Mouse (Mus musculus) embryonic facial prominence, embryonic 11.5 days (tissue): Measurements from ENCODE around the gene Ap1ar. TPM values are rescaled to one million over a fixed set of nuclear protein-coding genes. Genes with fewer than 3 reads are reported as not detected.
A peak's percentile ranks its signal among the peaks of the same experiment; 100 is the strongest.

Experiments used
- ATAC-seq: fragments of 200-750 bp; cut with Nextera tagmentation; replicated peaks from 2 replicates; pipeline ENCODE4 v1.8.0; 2017; ENCODE audit warnings: low read depth; ENCODE audit not compliant: insufficient number of reproducible peaks, low FRiP score, low TSS enrichment
- DNase-seq: peaks from one replicate; pipeline ENCODE4 v3.0.0-alpha.2; 2015; ENCODE audit warnings: low spot score
- H3K27ac ChIP-seq: fragments of 300-500 bp; sonication (generic); replicated peaks from 2 replicates; pipeline ENCODE4 v1.5.1; 2014; ENCODE audit warnings: mild to moderate bottlenecking, low read depth, low read length, control low read depth
- H3K27me3 ChIP-seq: fragments of 300-500 bp; sonication (generic); 2 replicates; pipeline ENCODE4 v1.6.1; 2014; ENCODE audit warnings: mild to moderate bottlenecking, low read length, moderate library complexity, mixed read lengths; ENCODE audit not compliant: control insufficient read depth, insufficient read depth
- H3K36me3 ChIP-seq: fragments of 300-500 bp; sonication (generic); replicated peaks from 2 replicates; pipeline ENCODE4 v1.6.1; 2014; ENCODE audit warnings: low read depth, mild to moderate bottlenecking, low read length, moderate library complexity, mixed read lengths; ENCODE audit not compliant: control insufficient read depth, insufficient read depth
- H3K4me1 ChIP-seq: fragments of 300-500 bp; sonication (generic); 2 replicates; pipeline ENCODE4 v1.6.1; 2014; ENCODE audit warnings: low read length, mixed read lengths; ENCODE audit not compliant: control insufficient read depth, insufficient read depth
- H3K4me2 ChIP-seq: fragments of 300-500 bp; sonication (generic); 2 replicates; pipeline ENCODE4 v1.6.1; 2014; ENCODE audit warnings: low read depth, mild to moderate bottlenecking, control low read depth, low read length, moderate library complexity
- H3K4me3 ChIP-seq: fragments of 300-500 bp; sonication (generic); 2 replicates; pipeline ENCODE4 v1.5.1; 2014; ENCODE audit warnings: low read depth, low read length, control low read depth
- H3K9ac ChIP-seq: fragments of 300-500 bp; sonication (generic); replicated peaks from 2 replicates; pipeline ENCODE4 v1.6.1; 2014; ENCODE audit warnings: mild to moderate bottlenecking, control low read depth, low read length
- H3K9me3 ChIP-seq: fragments of 300-500 bp; sonication (generic); replicated peaks from 2 replicates; pipeline ENCODE4 v1.6.1; 2016; ENCODE audit warnings: mild to moderate bottlenecking, low read length, inconsistent platforms, mixed read lengths; ENCODE audit not compliant: control insufficient read depth
- WGBS: fragments of 180-500 bp; shearing (Covaris S2); extraction: QIAGEN DNeasy Blood & Tissue Kit; methylation state at CpG from one replicate; pipeline ENCODE4 v1.1.7; 2014; 5-methylcytosine and 5-hydroxymethylcytosine counted together
- polyA plus RNA-seq: library from polyadenylated mRNA; unstranded; fragments of >200 nt; fragmentation: Nextera tagmentation; extraction: Ambion mirVana; gene quantifications from 2 replicates; pipeline ENCODE4 v1.2.1, GENCODE M21; 2014

Gene Ap1ar
- polyA plus RNA-seq, 1 experiment from 2014 or later: 66.9 TPM

GRCm38 (mm10) chr3:127804439-127804838 is 32.9 kb downstream of the Ap1ar start:
- Histone ChIP-seq H3K36me3 (no peaks in the 10 kb centered on the region), H3K27me3 (no peaks in the 10 kb centered on the region), H3K27ac (no peak overlapping the region), H3K4me1 (no peaks in the 10 kb centered on the region), H3K9me3 (no peaks in the 10 kb centered on the region), H3K9ac (no peak overlapping the region), H3K4me3 (no peak overlapping the region), H3K4me2 (no peak overlapping the region)
- ATAC-seq: no peak
- DNase-seq: no peak
- 87% methylated on average over 4 of the region's 4 CpGs for WGBS

- Histone ChIP-seq H3K9me3 (no peaks in the 10 kb centered on the region), H3K4me1 (no peaks in the 10 kb centered on the region), H3K4me2 (no peak overlapping the region), H3K9ac (no peak overlapping the region), H3K27me3 (no peaks in the 10 kb centered on the region), H3K27ac (no peak overlapping the region), H3K4me3 (no peak overlapping the region), H3K36me3 (no peaks in the 10 kb centered on the region)
- 60% methylated on average over 8 of the region's 8 CpGs for WGBS
- ATAC-seq (no peak), DNase-seq (no peak)
Measured at GRCm38 (mm10) chr3:127802814-127803213, 34.5 kb downstream of the Ap1ar start.

- no peak for DNase-seq
- H3K9ac ChIP-seq: no peak overlapping the region
- H3K27ac ChIP-seq: no peak overlapping the region
- WGBS: 91% methylated on average over 8 of the region's 8 CpGs
- H3K4me3 ChIP-seq: no peak overlapping the region
- H3K4me1 ChIP-seq: no peaks in the 10 kb centered on the region
- H3K4me2 ChIP-seq: no peak overlapping the region
- H3K27me3 ChIP-seq: no peaks in the 10 kb centered on the region
- H3K9me3 ChIP-seq: no peaks in the 10 kb centered on the region
- no peaks in the 10 kb centered on the region for H3K36me3 ChIP-seq
- no peak for ATAC-seq
Measured at GRCm38 (mm10) chr3:127801162-127801561, 36.2 kb downstream of the Ap1ar start.

- WGBS: 95% methylated on average over 7 of the region's 7 CpGs
Measured at GRCm38 (mm10) chr3:127796271-127796670, 41.1 kb downstream of the Ap1ar start.

GRCm38 (mm10) chr3:127795762-127796161 is 41.6 kb downstream of the Ap1ar start:
- ATAC-seq: no peak
- 94% methylated on average over 3 of the region's 3 CpGs for WGBS
- no peak overlapping the region for H3K4me3 ChIP-seq
- H3K27ac ChIP-seq: no peak overlapping the region
- peaks cover 3% of the 10 kb centered on the region; the same call in 1 of the 2 replicates for H3K4me1 ChIP-seq
- 0 out of 2 replicates have a peak, but pooled peaks cover 3% of the 10 kb centered on the region for H3K27me3 ChIP-seq
- no peaks in the 10 kb centered on the region for H3K9me3 ChIP-seq
- DNase-seq: no peak
- no peak overlapping the region for H3K9ac ChIP-seq
- no peaks in the 10 kb centered on the region for H3K36me3 ChIP-seq
- H3K4me2 ChIP-seq: no peak overlapping the region

More at GRCm38 (mm10) chr3:127796271-127796670, 41.1 kb downstream of the Ap1ar start:
- Histone ChIP-seq H3K36me3 (no peaks in the 10 kb centered on the region), H3K4me1 (peaks cover under 1% of the 10 kb centered on the region; the same call in 1 of the 2 replicates), H3K27me3 (0 out of 2 replicates have a peak, but pooled peaks cover under 1% of the 10 kb centered on the region), H3K9me3 (no peaks in the 10 kb centered on the region), H3K4me2 (no peak overlapping the region), H3K4me3 (no peak overlapping the region), H3K27ac (no peak overlapping the region), H3K9ac (no peak overlapping the region)
- DNase-seq (no peak), ATAC-seq (no peak)

- peaks cover 10% of the 10 kb centered on the region for H3K27me3 ChIP-seq
- no peaks in the 10 kb centered on the region for H3K36me3 ChIP-seq
- no peak overlapping the region for H3K4me3 ChIP-seq
- peaks cover 3% of the 10 kb centered on the region; the same call in 1 of the 2 replicates for H3K4me1 ChIP-seq
- H3K27ac ChIP-seq: no peak overlapping the region
- no peak overlapping the region for H3K4me2 ChIP-seq
- DNase-seq: no peak
- no peak for ATAC-seq
- H3K9ac ChIP-seq: no peak overlapping the region
- no peaks in the 10 kb centered on the region for H3K9me3 ChIP-seq
- 81% methylated on average over 7 of the region's 7 CpGs for WGBS
Measured at GRCm38 (mm10) chr3:127793022-127793421, 44.3 kb downstream of the Ap1ar start.

GRCm38 (mm10) chr3:127791595-127792561 is 45.4 kb downstream of the Ap1ar start:
- H3K9ac ChIP-seq: no peak overlapping the region
- H3K4me3 ChIP-seq: no peak overlapping the region
- ATAC-seq: no peak
- no peak overlapping the region for H3K4me2 ChIP-seq
- no peaks in the 10 kb centered on the region for H3K9me3 ChIP-seq
- H3K27ac ChIP-seq: no peak overlapping the region
- no peak for DNase-seq
- peaks cover 11% of the 10 kb centered on the region for H3K27me3 ChIP-seq
- 49% methylated on average over 4 of the region's 4 CpGs for WGBS
- H3K36me3 ChIP-seq: no peaks in the 10 kb centered on the region
- H3K4me1 ChIP-seq: peaks cover 3% of the 10 kb centered on the region; the same call in 1 of the 2 replicates

- under 1% methylated on average over 15 of the region's 15 CpGs for WGBS
- peaks cover 11% of the 10 kb centered on the region for H3K27me3 ChIP-seq
- ATAC-seq (no peak), DNase-seq (peak; percentile 21)
- no peak overlapping the region for H3K27ac ChIP-seq
- H3K4me1 ChIP-seq: peaks cover 3% of the 10 kb centered on the region; the same call in 1 of the 2 replicates
- peak overlapping the region; percentile 98 for H3K4me2 ChIP-seq
- no peaks in the 10 kb centered on the region for H3K36me3 ChIP-seq
- H3K4me3 ChIP-seq: peak overlapping the region; percentile 57
- H3K9me3 ChIP-seq: no peaks in the 10 kb centered on the region
- peak overlapping the region; percentile 11 for H3K9ac ChIP-seq
Measured at GRCm38 (mm10) chr3:127791056-127791483, 46.3 kb downstream of the Ap1ar start.
